Mouse (Mus musculus) E14TG2a.4 (cell line): ENCODE measurements around the gene Pi4k2a.
"Not testable (repeated sequence)": the region's sequence is repeated elsewhere in the genome, so short reads cannot be mapped to it uniquely, and the experiment has no call there.

Experiments used
- H3K27me3 ChIP-seq: 2 replicates; pipeline ENCODE4 v1.6.1; 2014; ENCODE audit warnings: low read length, control low read depth; ENCODE audit not compliant: insufficient read depth
- H3K36me3 ChIP-seq: 2 replicates; pipeline ENCODE4 v1.6.1; 2014; ENCODE audit warnings: low read length, control low read depth; ENCODE audit not compliant: insufficient read depth
- H3K4me1 ChIP-seq: replicated peaks from 2 replicates; pipeline ENCODE4 v1.6.1; 2014; ENCODE audit warnings: low read depth, low read length, control low read depth
- H3K4me3 ChIP-seq: replicated peaks from 2 replicates; pipeline ENCODE4 v1.5.1; 2014; ENCODE audit warnings: mild to moderate bottlenecking, low read length
- H3K9me3 ChIP-seq: 2 replicates; pipeline ENCODE4 v1.6.1; 2014; ENCODE audit warnings: low read length, control low read depth
- CTCF ChIP-seq: conservative IDR thresholded peaks from 2 replicates; pipeline ENCODE4 v1.5.1; 2014; ENCODE audit warnings: low read length
- NANOG ChIP-seq: IDR thresholded peaks from 2 replicates; pipeline ENCODE4 v1.6.1; 2014; ENCODE audit warnings: borderline replicate concordance, low read length, mixed read lengths
- POU5F1 ChIP-seq: IDR thresholded peaks from 2 replicates; pipeline ENCODE4 v1.6.1; 2014; ENCODE audit warnings: low read length, borderline replicate concordance

The Pi4k2a gene

GRCm38 (mm10) chr19:42075992-42076391, 14.3 kb upstream of the Pi4k2a start:
- Histone ChIP-seq H3K4me1 (peaks cover 30% of the 10 kb centered on the region), H3K4me3 (peak overlapping the region; percentile 44), H3K36me3 (peaks cover 18% of the 10 kb centered on the region), H3K27me3 (no peaks in the 10 kb centered on the region), H3K9me3 (no peaks in the 10 kb centered on the region)
- TF ChIP-seq NANOG (no peak), CTCF (no peak), POU5F1 (no peak)

- Histone ChIP-seq H3K4me1 (peaks cover 26% of the 10 kb centered on the region), H3K9me3 (no peaks in the 10 kb centered on the region), H3K27me3 (no peaks in the 10 kb centered on the region), H3K4me3 (no peak overlapping the region), H3K36me3 (peaks cover 18% of the 10 kb centered on the region)
- TF ChIP-seq NANOG, result no peak
- TF ChIP-seq CTCF, result no peak
- TF ChIP-seq POU5F1, result no peak
Measured at GRCm38 (mm10) chr19:42078566-42078965, 11.7 kb upstream of the Pi4k2a start.

GRCm38 (mm10) chr19:42079006-42079405, 11.3 kb upstream of the Pi4k2a start:
- Histone ChIP-seq H3K36me3 (peaks cover 18% of the 10 kb centered on the region), H3K4me1 (peaks cover 26% of the 10 kb centered on the region), H3K9me3 (no peaks in the 10 kb centered on the region), H3K4me3 (no peak overlapping the region), H3K27me3 (no peaks in the 10 kb centered on the region)
- TF ChIP-seq POU5F1, result no peak
- TF ChIP-seq NANOG, result no peak
- no peak for TF ChIP-seq CTCF

GRCm38 (mm10) chr19:42079950-42080349, 10.3 kb upstream of the Pi4k2a start:
- Histone ChIP-seq H3K9me3 (no peaks in the 10 kb centered on the region), H3K36me3 (peaks cover 14% of the 10 kb centered on the region), H3K27me3 (no peaks in the 10 kb centered on the region), H3K4me3 (no peak overlapping the region), H3K4me1 (peaks cover 26% of the 10 kb centered on the region)
- TF ChIP-seq NANOG (no peak), CTCF (no peak), POU5F1 (no peak)

GRCm38 (mm10) chr19:42080469-42080868, 9.8 kb upstream of the Pi4k2a start:
- H3K27me3 ChIP-seq, result no peaks in the 10 kb centered on the region
- H3K9me3 ChIP-seq, result no peaks in the 10 kb centered on the region
- no peak overlapping the region for H3K4me3 ChIP-seq
- peaks cover 25% of the 10 kb centered on the region for H3K4me1 ChIP-seq
- TF ChIP-seq CTCF (no peak), NANOG (no peak), POU5F1 (no peak)
- peaks cover 9% of the 10 kb centered on the region for H3K36me3 ChIP-seq

- H3K4me1 ChIP-seq, result peaks cover 22% of the 10 kb centered on the region
- not testable (repeated sequence) for H3K36me3 ChIP-seq, H3K27me3 ChIP-seq, H3K4me3 ChIP-seq, H3K9me3 ChIP-seq
Measured at GRCm38 (mm10) chr19:42081613-42082012, 8.7 kb upstream of the Pi4k2a start.

- TF ChIP-seq NANOG, result no peak
- TF ChIP-seq CTCF, result no peak
- TF ChIP-seq POU5F1, result no peak
- Histone ChIP-seq H3K4me3 (peak overlapping the region; percentile 95), H3K36me3 (no peaks in the 10 kb centered on the region), H3K4me1 (peaks cover 31% of the 10 kb centered on the region), H3K27me3 (no peaks in the 10 kb centered on the region), H3K9me3 (no peaks in the 10 kb centered on the region)
Measured at GRCm38 (mm10) chr19:42085690-42086089, 4.6 kb upstream of the Pi4k2a start.

- Histone ChIP-seq H3K4me1 (peaks cover 33% of the 10 kb centered on the region), H3K27me3 (no peaks in the 10 kb centered on the region), H3K9me3 (no peaks in the 10 kb centered on the region), H3K36me3 (no peaks in the 10 kb centered on the region), H3K4me3 (peak within 1 kb of the TSS; percentile 95)
- TF ChIP-seq POU5F1 (no peak), NANOG (no peak), CTCF (no peak)
Measured at GRCm38 (mm10) chr19:42086166-42086565, 4.1 kb upstream of the Pi4k2a start, which contains the start of gene Morn4. TSS of gene Morn4 (minus strand) at chr19:42086357.

- H3K9me3 ChIP-seq, result no peaks in the 10 kb centered on the region
- TF ChIP-seq POU5F1, result no peak
- TF ChIP-seq NANOG, result no peak
- TF ChIP-seq CTCF, result no peak
- no peaks in the 10 kb centered on the region for H3K27me3 ChIP-seq
- H3K4me3 ChIP-seq, result peak overlapping the region; percentile 93
- H3K4me1 ChIP-seq, result peaks cover 59% of the 10 kb centered on the region
- H3K36me3 ChIP-seq, result peaks cover 17% of the 10 kb centered on the region
Measured at GRCm38 (mm10) chr19:42089103-42089747, 1.0 kb upstream of the Pi4k2a start.
